Mouse (Mus musculus): ENCODE measurements around the gene Zfp706.

GRCm38 (mm10) chr15:37046586-37046985, 39.0 kb upstream of the Zfp706 start:
- no peak for TF ChIP-seq CTCF (IDR thresholded peaks at IDR 0.05; ENCODE audit: extremely low read depth, insufficient read length, insufficient replicate concordance, low read depth, low read length)
- TF ChIP-seq POLR2A (IDR thresholded peaks at IDR 0.05; ENCODE audit: low read depth, low read length), result no peak

All from small intestine, adult 2 months (tissue).